Mouse (Mus musculus) kidney, postnatal 14 days (tissue): ENCODE measurements around the gene Tbc1d2.

Experiments used
- DNase-seq: peaks from one replicate; pipeline ENCODE4 v3.0.0; 2022; ENCODE audit warnings: mixed read lengths

Tbc1d2 gene

DNA sequence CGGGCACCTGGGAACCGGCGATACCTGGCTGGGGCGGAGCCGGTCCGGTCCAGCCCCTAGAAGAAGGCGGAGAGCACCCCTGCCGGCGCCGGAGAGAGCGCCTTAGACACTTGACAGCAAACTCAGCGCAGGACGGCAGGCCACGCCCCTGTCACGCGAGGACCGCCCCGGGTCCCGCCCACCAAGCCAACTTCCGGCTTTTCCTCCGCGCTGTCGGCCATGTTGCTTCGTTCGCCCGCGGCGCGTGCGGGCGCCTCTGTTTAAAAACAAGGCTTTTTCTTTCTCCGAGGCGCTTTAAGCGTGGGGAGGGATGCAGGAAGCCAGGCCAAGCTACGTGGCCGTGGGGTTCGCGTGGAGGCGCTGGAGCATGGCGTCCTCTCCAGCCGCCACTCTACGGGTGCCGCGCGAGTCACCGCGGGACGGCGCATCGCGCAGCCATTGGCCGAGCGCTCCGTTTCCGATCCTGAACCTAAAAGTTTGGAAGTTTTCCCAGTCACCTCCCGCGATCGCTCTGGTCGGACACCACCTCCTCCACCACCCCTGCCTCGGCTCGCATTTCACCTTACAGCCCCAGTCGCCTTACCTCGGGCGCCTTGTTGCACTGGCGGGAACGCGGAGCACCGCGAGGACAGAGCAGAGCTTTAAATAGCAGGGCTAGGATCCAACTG, at the start of gene Tbc1d2:
Gene Tbc1d2 (minus strand): TSS at position 124 of the 668 bp plus-strand sequence.
- peak; percentile 97 for DNase-seq

DNA sequence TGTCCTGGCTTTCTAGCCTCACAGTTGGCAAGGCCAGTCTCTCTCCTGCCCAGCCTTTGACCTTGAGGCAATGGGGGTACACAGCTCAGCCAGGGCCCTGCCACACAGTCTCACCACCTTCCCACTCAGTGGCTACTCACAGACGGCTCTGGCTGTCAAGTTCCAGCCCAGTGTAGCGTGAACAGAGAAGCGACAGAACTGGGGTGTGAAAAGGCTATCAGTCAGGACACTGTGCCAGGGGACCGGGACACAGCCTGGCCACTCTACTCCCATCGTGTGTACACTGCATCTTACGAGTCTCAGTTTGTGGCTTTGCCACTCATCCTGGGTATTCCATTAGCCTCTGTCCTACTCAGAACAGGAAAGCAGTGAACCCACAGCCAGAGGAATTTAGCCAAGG, 46.5 kb upstream of the Tbc1d2 start:
- no peak for DNase-seq

DNA sequence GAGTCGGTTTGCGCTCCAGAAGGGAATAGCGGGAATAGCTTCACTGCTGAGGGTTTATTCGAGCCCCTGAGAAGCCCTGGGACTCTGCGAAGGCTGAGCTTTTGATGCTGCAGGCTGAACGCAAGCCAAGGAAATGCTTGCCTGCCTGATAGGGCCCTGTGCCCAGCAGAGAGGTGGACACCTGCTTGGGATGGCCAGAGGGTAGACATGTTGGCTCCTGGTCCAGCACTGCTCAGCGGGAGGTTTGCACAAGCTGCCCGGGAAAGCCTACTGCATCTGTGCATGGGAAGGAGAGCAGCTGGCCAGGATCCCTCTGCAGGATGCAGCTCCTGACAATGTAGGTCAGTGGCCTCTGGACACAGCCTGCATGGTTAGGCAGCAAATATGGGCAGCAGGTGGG, 40.6 kb upstream of the Tbc1d2 start:
- no peak for DNase-seq

DNA sequence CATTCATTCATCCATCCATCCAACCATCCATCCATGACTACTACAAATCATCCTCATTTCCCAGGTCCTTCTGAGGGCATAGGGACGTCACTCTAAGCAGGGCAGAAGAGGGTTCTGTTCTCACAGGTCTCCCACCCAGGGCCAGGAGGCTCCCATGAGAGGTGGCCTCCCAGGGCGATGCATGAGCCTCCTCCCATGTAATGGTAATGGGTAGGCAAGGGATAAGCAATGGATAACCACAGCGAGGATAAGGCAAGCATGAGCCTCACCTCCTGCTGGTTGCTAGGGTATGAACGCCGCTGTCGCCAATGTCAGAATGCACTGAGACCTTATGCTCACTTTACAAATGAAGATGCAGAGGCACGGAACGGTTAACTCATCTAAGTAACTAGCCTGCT, 40.0 kb upstream of the Tbc1d2 start:
- DNase-seq: no peak

DNA sequence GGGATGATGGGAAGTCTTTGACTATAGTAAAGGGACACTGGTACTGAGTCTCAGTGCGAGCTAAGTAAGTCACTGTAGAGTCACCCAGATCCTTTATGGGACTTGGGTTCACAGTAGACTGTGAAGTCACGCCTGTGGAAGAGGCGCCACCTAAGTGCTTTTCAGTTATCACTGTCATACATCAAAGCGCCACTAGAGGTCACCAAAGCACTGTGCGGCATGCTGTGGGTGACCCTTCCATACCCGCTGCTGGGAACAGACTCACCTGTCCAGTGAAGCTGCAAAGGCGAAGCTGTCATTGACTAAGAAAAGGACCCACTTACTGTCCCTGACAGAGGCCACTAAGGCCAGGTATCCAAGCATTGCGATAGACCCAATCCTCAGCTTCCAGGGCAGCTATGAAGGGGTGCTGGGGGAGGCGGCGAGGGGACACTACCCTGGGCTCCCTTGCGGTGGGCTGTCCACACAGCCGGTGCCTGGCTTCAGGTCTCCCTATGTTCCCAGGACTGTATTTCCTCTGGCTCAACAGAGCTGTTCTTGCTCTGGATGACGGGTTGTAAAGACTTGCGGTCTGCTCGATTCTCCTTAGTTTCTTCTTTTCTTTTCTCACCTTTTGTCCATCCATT, 39.5 kb upstream of the Tbc1d2 start:
- peak; percentile 79 for DNase-seq

DNA sequence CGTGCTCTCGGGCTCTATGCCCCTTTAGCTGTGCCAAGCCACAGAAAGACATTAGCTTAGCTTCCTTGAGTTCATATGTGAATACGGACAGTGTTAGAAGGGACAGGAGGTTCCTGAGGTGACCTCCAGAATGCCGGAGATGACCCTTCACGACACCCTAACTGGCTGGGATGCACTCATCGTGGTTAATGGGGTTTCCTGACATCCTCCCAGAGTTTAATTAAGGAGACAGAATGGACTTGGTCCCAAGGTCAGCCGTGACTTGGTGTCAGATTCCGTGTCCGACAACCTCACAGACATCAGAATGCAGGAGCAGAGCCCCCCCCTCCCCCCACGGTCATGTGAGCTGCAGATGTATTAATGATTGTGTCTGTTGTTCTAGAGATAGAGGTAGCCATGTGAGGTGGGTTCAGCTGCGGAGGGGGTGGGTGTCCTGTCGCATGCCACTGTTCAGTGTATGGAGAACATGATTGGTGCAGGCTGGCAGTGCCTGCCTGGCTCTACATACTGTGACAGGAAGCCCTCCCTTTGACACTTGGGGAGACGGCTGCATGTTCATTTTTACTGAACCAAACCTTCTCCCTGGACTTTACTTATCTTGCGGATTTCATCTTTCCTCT, 38.3 kb upstream of the Tbc1d2 start:
- DNase-seq: no peak

DNA sequence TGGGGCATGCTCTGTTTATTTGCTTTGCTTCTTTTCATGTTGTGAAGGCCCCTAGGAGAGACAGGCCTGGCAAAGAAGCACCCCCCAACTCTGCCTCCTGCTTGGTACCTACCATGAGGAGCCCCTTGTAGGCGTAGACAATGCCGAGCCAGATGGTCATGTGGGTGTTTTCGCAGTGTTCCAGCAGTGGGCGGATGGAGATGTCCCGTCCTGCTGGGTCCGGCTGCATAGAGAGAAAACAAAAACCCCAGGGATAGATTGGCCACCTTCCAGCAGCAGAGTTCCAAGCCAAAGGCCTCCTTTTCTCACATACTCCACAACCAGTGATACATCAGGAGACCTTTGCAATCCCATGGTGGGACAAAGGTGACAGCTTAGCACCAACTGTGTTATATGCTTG, 34.2 kb upstream of the Tbc1d2 start:
- peak; percentile 18 for DNase-seq

DNA sequence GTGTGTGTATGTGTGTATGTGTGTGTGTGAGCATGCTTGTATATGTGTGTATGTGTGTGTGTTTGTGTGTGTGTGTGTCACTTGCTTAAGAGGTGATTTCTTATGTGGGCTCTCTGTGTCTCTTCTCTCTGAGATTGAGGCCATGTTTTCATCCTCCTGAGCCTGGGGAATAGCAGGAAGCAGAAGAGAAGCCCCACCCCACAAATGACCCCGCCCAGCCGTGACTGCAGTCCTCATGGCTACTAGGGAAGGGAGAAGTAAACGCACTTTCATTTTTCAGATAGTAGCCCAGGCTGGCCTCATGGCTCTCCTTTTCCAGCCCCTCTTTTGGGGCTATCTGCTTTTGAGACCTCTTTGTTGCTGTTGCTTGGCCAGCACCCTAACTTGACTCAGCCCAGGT, 26.6 kb upstream of the Tbc1d2 start:
- no peak for DNase-seq

DNA sequence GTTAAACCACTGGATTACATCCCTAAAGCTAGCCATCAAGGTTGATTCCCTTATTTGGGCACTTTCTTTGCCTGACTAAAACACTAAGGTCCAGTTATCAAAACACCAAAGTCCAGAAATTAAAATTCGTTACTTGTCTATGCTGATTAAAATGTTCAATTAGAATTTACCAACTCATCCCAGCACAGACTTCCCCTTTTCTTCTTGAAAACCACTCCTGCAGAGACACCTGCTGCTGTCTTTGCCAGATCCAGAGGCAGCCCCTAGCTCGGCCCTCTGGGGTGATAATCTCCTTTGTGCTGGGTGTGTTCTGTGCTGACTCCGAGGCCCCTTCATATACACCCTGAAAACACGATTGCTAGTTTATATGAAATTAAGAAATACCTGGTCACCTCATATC, 26.0 kb upstream of the Tbc1d2 start:
- no peak for DNase-seq

DNA sequence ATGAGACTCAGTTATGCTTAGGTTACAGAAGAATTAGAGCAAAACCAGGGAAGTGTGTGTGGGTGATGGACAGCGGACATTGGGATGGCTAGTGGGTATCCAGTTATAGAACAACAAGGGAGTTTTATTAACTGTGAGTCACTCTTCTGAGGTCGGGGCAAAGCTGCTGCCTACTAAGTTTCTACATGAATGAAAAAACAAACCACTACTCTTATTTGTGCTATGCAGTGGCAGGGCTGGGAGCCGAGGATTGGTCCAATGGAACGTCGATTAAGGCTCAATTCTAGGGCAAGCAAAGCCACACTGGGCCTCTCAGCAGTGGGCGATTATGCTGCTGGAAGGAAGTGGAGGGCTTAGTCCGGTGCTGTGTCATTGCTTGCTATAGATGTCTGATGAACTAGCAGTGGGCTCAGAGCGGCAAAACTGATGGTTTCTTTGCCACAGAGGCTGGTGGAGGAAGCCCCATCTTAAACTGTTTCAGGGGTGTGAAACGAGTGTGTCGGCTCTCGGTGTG, 25.3 kb upstream of the Tbc1d2 start:
- DNase-seq: no peak

DNA sequence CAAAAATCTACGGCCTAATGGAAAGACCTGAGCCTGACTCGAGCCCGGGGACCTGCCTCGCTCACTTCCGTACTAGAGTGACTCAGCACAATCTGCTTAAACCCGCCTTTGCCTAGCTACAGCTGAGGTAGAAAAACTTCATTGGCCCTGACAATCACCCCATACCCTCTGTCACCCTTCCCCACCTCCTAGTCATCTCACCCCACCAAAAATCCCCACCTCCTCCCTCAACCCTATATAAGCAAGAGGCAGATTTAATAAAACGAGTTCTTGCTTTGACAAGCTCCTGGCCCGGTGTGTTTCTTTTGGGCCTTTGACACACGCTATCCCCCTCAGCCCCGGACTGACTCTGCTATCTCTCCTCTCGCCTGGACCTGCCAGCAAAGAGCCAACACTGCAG, 18.6 kb upstream of the Tbc1d2 start:
- no peak for DNase-seq

DNA sequence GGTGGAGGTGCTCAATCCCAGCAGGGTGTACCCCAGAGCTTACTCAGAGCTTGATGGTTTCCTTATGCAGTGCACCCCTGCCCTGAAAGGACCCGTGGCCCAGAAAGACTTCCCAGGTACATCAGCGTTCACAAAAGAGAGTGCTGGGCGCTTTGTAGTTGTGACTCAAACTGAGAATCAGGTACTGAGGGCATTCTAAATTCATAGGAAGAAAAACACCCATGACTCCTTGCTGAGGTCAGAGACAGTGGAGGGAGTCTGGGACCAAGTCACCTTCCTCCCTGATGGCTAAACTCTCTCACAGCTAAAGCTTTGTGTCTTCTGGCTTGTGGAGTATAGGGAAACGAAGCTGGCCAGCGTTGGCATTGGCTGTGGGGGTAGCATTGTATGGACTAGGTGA, 16.4 kb upstream of the Tbc1d2 start:
- no peak for DNase-seq

DNA sequence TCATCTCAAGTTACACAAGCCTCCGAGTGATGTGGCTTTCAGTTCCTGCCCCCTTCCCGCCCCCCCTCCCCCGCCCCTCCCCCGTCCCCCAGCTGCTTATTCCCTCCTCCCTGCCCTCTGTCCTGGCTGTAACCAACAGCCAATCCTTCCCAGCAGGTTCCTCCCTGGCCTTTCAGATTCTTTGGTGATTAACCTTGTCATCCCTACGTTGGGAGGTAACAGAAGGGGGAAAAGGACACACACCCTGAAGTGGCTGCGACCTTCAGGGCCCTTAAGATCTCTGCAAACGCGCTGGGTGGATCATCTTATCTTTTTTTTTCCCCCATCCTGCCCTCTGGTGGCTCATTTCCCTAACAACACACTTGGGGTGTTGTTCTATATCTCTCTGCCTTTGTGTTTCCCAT, 15.4 kb upstream of the Tbc1d2 start:
- DNase-seq: no peak

DNA sequence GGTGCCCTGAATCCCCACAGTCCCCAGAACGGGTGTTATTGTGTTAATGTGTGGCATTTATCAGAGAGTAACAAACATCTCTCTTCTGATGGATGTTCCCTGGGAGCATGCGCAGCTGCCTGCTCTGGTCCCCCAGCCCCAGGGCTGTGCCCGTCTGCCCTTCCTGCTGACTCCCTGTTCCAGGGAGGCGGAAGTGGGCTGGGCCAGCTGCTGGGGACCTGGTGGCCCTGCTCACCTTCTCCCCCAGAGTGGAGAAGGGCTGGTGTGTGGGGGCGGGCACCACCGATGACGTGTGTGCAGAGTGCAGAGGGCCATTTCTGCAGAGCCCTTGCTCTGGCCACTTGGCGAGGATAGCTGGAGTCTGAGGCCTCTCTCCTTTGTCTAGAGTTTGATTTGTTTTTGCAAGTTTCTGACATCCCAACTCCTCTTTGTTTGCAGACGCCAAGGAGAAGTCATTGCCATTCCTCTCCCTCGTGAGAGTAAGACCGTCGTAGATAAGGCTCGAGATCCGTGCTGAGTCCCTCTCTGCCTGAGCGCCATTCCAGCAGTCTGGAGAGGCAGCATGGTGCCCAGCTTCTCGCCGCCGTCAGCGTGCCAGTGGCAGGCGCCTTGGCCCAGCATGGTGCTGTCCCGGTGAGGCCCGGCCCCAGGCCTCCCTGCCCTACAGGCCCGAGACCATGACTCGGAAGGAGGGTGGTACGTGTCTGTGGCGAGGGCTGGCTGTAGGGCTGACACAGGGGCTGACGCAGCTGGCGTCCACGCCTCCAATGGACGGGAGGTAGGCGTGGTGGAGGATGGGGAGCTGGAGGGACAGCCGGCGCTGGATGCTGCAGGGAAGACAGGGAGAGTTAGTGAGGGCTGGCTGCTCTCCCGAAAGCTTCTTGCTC, 14.4 kb upstream of the Tbc1d2 start:
- peak; percentile 75 for DNase-seq

DNA sequence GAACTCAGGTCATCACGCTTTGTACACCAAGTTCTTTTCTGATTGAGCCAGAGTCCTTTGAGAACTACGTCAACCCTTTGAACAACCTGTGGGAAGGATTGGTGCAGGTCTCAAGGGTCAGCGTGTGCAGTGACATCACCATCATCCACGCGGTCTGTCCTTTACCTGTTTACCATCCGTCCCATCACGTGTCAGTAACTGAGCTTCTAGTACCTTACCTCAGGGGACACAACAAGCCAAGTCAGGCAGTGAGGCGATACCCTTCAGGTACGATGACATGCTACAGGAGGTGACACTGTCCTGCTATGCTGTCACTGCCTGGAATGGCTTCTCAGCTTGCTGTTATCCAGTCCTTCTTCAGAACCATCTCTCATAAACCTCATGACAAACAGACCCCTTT, 11.4 kb upstream of the Tbc1d2 start:
- DNase-seq: no peak

DNA sequence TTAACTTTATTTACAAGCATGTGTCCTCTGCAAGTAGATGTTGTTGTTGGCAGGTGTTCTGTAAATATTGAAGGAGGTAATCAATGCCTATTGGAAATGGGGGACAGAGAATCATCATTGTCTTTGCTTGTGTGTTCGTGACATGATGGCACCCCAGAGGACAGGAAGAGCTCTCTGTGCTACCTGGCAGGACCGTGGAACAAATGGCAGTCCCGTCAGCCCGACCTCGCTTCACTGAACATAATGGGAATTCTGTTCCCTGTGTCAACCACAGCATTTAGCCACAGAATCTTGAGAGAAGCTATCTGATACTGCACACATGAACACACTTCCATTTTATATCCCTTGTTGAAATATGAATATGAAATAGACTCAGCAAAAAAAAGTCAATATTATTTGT, 8.9 kb upstream of the Tbc1d2 start:
- no peak for DNase-seq

DNA sequence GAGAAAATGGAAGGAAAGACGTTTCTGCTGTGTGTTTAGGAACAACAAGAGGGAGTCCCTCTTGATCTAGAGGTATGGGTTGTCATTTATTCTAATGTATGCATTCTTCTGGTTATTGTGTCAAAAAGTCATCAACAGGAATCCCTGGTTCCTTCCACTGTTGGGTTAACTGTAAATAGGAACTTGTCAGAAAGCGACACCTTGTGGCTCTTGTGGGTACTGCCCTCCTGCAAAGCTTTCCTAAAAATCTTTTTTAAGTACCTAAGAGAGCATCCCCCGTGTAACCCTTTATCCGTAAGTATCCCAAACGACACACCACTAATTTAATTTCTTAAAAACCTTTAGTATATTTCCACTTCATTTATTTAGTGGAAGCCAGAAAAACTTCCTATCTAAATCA, 7.1 kb upstream of the Tbc1d2 start:
- DNase-seq: peak; percentile 75

DNA sequence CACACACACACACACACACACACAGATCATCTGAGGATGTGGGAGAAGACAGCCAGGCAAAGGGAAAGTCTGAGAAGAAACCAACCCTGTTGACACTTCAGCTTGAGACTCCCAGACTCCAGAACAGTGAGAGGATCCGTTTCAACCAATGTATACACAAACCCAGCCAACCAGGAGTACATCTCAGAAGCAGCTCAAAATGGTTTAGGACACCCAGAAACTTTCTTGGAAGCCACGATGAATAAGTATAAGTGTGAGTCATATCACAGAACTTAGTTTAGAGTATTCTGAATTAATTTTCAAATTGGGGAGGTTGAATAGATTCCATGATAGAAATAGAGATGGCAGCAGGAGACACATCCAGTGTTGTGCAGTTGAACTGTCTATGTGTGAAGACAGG, 5.9 kb upstream of the Tbc1d2 start:
- no peak for DNase-seq

DNA sequence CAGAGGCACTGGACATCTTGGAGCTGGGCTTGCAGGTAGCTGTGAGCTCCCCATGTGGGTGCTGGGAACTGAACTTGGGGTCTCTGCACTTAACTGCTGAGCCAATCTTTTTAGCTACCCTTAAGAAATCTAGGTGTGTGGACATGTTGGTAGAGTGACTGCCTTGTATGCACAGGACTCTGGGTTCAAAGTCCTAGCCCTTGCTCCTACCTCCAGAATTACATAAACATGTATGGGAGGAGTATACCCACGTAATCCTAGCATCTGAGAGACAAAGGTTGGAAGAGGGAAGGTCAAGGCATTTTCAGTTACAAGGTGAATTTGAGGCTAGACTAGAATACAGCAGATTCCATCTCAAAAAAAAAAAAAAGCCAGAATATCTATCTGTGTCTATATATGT, 5.3 kb upstream of the Tbc1d2 start:
- no peak for DNase-seq

DNA sequence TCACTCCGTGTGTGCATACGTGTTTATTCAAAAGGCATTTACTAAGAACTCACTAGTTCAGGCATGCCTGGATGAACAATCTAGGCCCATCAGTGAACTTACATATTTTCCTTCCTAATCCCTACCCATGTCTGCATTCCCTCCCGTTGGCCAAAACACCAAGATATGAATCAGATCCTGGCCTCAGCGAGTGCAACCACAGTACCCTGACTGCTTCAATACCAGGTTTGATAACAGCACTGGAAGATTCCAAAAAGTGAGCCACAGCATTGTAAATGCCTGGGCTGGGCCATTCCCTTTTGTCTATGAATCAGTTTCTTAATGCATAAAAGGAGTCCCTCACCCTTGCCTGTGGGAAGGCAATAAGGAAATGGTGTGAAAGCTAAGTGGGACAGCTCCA, 848 bp downstream of the Tbc1d2 start:
- DNase-seq: no peak

DNA sequence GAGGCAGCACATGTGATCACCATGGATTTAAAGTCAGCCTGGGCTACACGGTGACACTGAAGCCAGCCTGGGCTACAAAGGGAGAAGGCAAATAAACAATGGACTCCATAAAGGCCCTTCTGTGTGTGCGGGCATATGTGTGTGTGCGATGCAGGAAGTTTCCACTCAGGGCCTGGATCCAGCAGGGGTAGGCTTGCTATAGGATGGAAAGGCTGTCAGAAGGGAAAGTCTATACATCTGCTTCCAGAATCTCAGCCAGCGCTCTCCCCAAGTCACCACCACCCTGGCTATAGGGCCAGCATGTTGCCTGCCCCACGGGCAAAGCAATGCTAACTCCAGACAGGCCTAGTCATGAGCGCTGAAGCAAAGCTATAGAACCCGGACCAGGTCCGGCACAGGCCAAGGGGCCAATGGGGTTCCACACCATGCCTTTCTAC, 6.3 kb downstream of the Tbc1d2 start:
- DNase-seq: no peak

DNA sequence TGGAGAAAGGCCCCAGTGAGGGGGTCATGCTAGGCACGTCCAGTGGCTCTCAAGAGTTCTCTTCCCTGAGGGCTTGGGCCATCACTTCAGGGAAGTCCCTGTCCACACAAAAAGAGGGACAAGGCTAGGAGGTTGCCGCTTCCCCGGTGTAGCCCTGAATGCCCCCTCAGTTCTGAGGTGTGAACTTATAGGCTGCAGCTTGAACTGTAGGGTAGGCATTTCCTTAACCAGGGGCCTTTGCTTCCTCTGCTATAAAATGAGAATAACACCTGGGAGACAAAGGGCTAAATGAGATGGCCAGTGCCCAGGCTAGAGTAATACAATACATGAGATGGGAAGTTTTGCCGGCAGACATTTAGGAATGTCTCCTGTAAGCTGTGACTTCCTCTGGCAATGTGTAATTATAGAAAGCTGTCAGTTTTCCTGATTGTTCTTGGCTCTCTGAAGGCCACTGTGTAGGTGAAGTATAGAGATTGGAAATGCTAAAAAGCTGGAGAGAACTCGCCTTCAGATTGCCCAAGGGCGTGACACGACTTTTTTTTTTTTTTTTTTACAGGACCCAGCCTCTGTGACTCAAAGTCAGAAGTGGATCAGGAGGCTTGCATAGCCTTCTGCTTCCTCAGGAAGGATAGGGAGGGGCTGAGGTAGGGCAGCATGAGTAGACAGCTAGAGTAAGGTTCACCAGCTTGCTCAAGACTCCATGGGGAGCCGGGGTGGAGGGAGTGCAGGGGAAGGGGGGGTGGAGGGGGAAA, 6.9 kb downstream of the Tbc1d2 start:
- peak; percentile 55 for DNase-seq

DNA sequence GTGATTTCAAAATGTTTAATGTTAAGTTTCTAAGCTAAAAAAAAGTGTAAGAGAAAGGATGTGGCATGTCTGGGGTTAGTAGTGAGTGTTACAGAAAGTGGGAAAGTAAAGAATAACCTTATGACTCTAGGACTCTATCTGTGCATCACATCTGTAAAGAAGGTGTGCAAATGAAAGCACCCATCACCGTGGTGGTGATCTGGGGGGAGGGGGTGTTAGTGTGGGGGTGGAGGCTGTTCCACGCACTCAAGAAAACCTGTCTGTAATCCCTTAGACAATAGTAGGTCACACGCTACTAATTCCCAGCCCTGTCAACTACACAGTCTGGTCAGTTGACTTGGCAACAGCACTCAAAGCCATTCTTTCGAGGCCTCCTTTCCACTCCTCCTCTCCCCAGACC, 8.7 kb downstream of the Tbc1d2 start:
- DNase-seq: no peak
